Mouse (Mus musculus) left cerebral cortex, adult 8-10 months (tissue): ENCODE results near the gene Borcs5. TPM values are rescaled to one million over a fixed set of nuclear protein-coding genes. Genes with fewer than 3 reads are reported as not detected.

Source experiments
- DNase-seq, 2 experiments: peaks; one replicate each; pipeline ENCODE4 v3.0.0; 2022; ENCODE audit warnings: low spot score in 2 of 2
- total RNA-seq, 4 experiments: library from RNA; stranded (reverse); gene quantifications; 2 replicates each; pipeline ENCODE4 v1.2.4; 2022

Borcs5 gene
- total RNA-seq, 4 experiments from 2014 or later, result 36.1 to 41.5 (median 38.2) TPM

- no peak for DNase-seq
Observed at GRCm38 (mm10) chr6:134626564-134626963, 12.7 kb upstream of the Borcs5 start.

- no peak for DNase-seq
Observed at GRCm38 (mm10) chr6:134630447-134630846, 8.9 kb upstream of the Borcs5 start.

GRCm38 (mm10) chr6:134631947-134632687 is 7.2 kb upstream of the Borcs5 start, which contains the start of gene Mansc1:
Mansc1 (minus strand) TSS chr6:134632488.
- DNase-seq, result no peak

- no peak for DNase-seq
Observed at GRCm38 (mm10) chr6:134632756-134633155, 6.6 kb upstream of the Borcs5 start.

- DNase-seq, result no peak
Observed at GRCm38 (mm10) chr6:134633553-134633952, 5.8 kb upstream of the Borcs5 start.

GRCm38 (mm10) chr6:134636476-134636875 is 2.8 kb upstream of the Borcs5 start:
- no peak for DNase-seq

GRCm38 (mm10) chr6:134639900-134640299 is 590 bp downstream of the Borcs5 start:
- no peak for DNase-seq

- DNase-seq, result peak; percentile 80 to 94
Observed at GRCm38 (mm10) chr6:134640485-134641475, 1.5 kb downstream of the Borcs5 start.

GRCm38 (mm10) chr6:134641738-134642446 is 2.6 kb downstream of the Borcs5 start:
- no peak for DNase-seq

GRCm38 (mm10) chr6:134643296-134643695 is 4.0 kb downstream of the Borcs5 start:
- no peak for DNase-seq

GRCm38 (mm10) chr6:134646835-134647234 is 7.5 kb downstream of the Borcs5 start:
- DNase-seq, result no peak

- DNase-seq, result no peak
Observed at GRCm38 (mm10) chr6:134647621-134648020, 8.3 kb downstream of the Borcs5 start.

- DNase-seq, result peak in 1 of 2 experiments; percentile 47
Observed at GRCm38 (mm10) chr6:134648356-134648755, 9.0 kb downstream of the Borcs5 start.

GRCm38 (mm10) chr6:134656527-134656926 is 17.2 kb downstream of the Borcs5 start:
- no peak for DNase-seq

GRCm38 (mm10) chr6:134659108-134659958 is 20.0 kb downstream of the Borcs5 start:
- no peak for DNase-seq

- DNase-seq, result no peak
Observed at GRCm38 (mm10) chr6:134660714-134661406, 21.6 kb downstream of the Borcs5 start.

- DNase-seq, result no peak
Observed at GRCm38 (mm10) chr6:134664573-134664972, 25.3 kb downstream of the Borcs5 start.

GRCm38 (mm10) chr6:134665817-134666216 is 26.5 kb downstream of the Borcs5 start:
- no peak for DNase-seq

GRCm38 (mm10) chr6:134668519-134668918 is 29.2 kb downstream of the Borcs5 start:
- DNase-seq, result no peak
